Mouse (Mus musculus): Measurements from ENCODE around the gene Bid. TPM values are rescaled to one million over a fixed set of nuclear protein-coding genes. Genes with fewer than 3 reads are reported as not detected.
"Not testable (repeated sequence)": the region's sequence is repeated elsewhere in the genome, so short reads cannot be mapped to it uniquely, and the experiment has no call there.

Bid gene
- polyA plus RNA-seq, 1 experiment from 2014 or later, result 26.8 TPM

GRCm38 (mm10) chr6:120850720-120851119 is 65.9 kb downstream of the Bid start:
- H3K4me3 ChIP-seq (ENCODE audit: low read length); H3K27me3 ChIP-seq (ENCODE audit: insufficient read depth, low read length); H3K4me1 ChIP-seq (ENCODE audit: insufficient read depth, low read length); H3K9me3 ChIP-seq (ENCODE audit: low read length); H3K27ac ChIP-seq (ENCODE audit: low read length); ATAC-seq (ENCODE audit: low FRiP score, low TSS enrichment); H3K9ac ChIP-seq (replicated peaks; ENCODE audit: low read length); H3K4me2 ChIP-seq (replicated peaks; ENCODE audit: low read depth, low read length): not testable (repeated sequence)
- H3K36me3 ChIP-seq (ENCODE audit: insufficient read depth, low read length), result peaks cover 29% of the 10 kb centered on the region

Other genes starting within 250 kb of the Bid start
- gene Slc25a18, start 143.3 kb downstream of the Bid start, polyA plus RNA-seq (2015; fragmentation: Nextera tagmentation; extraction: Ambion mirVana), result 0.09 and 0.16 TPM in 2 replicates
- gene Atp6v1e1, start 94.1 kb downstream of the Bid start, polyA plus RNA-seq (2015; fragmentation: Nextera tagmentation; extraction: Ambion mirVana), result 176 and 188 TPM in 2 replicates
- gene Bcl2l13, start 80.6 kb downstream of the Bid start, polyA plus RNA-seq (2015; fragmentation: Nextera tagmentation; extraction: Ambion mirVana), result 35.7 TPM in 2 replicates
- 10.9 and 11.6 TPM in 2 replicates for gene Mical3, start 214.1 kb upstream of the Bid start, polyA plus RNA-seq (2015; fragmentation: Nextera tagmentation; extraction: Ambion mirVana)

Measured in kidney, embryonic 16.5 days (tissue).